ENCODE assay signal across 18 mouse cellular contexts in genomic region chr4:13516991-13517390, GRCm38 (mm10).
"Had no signal": no experiment of that assay in that cellular context is flagged by ENCODE, and none has a peak within 500 bp of the region (broad histone marks: within the 10 kb centered on the region; RNA-seq: fewer than 3 reads in every experiment).

No protein-coding gene starts in this region.

- ATAC-seq: liver, postnatal 0 days; lung, postnatal 0 days; midbrain, embryonic 15.5 days had no signal

- H3K4me2 ChIP-seq: liver, embryonic 11.5 days; lung, embryonic 14.5 days; midbrain, embryonic 12.5 days; midbrain, embryonic 15.5 days; neural tube, embryonic 12.5 days; neural tube, embryonic 15.5 days; stomach, embryonic 15.5 days had no signal

- H3K4me1 ChIP-seq: midbrain, embryonic 12.5 days; neural tube, embryonic 12.5 days; neural tube, embryonic 15.5 days; stomach, embryonic 15.5 days had no signal

- H3K36me3 ChIP-seq: midbrain, embryonic 12.5 days; midbrain, embryonic 15.5 days; neural tube, embryonic 12.5 days; neural tube, embryonic 15.5 days; stomach, embryonic 15.5 days had no signal

- DNase-seq: kidney, adult 9 months; kidney, postnatal 25 days; layer of hippocampus, adult 9-11 months; liver, postnatal 0 days; lung, embryonic 14.5 days; right cerebral cortex, postnatal 25 days; spleen, adult 18-20 months; thymus, postnatal 25 days had no signal

- H3K9me3 ChIP-seq: midbrain, embryonic 12.5 days; midbrain, embryonic 15.5 days; neural tube, embryonic 12.5 days; neural tube, embryonic 15.5 days; stomach, embryonic 15.5 days had no signal

- H3K4me3 ChIP-seq: layer of hippocampus, adult 2 months; midbrain, embryonic 12.5 days; midbrain, embryonic 15.5 days; neural tube, embryonic 12.5 days; neural tube, embryonic 15.5 days; stomach, embryonic 15.5 days had no signal

- H3K27me3 ChIP-seq: midbrain, embryonic 12.5 days; midbrain, embryonic 15.5 days; neural tube, embryonic 12.5 days; neural tube, embryonic 15.5 days; stomach, embryonic 15.5 days had no signal

- H3K9ac ChIP-seq: liver, embryonic 14.5 days; liver, postnatal 0 days; lung, embryonic 14.5 days; midbrain, embryonic 12.5 days; midbrain, embryonic 15.5 days; neural tube, embryonic 12.5 days; neural tube, embryonic 15.5 days; stomach, embryonic 15.5 days had no signal

- H3K27ac ChIP-seq: layer of hippocampus, adult 2 months; liver, embryonic 14.5 days; macrophage; midbrain, embryonic 12.5 days; midbrain, embryonic 15.5 days; neural tube, embryonic 12.5 days; neural tube, embryonic 15.5 days; stomach, embryonic 15.5 days had no signal
